Mouse (Mus musculus) monocyte, adult 2 months (primary cell): ENCODE data around the gene Nipa2.

ENCODE experiments used
- DNase-seq, 2 experiments: peaks; one replicate each; pipeline ENCODE4 v3.0.0; 2022; ENCODE audit warnings: low spot score in 2 of 2, low read depth in 1 of 2

Gene Nipa2

GRCm38 (mm10) chr7:55938341-55938740 is 23.9 kb downstream of the Nipa2 start:
- DNase-seq, result no peak

- no peak for DNase-seq
These were observed 27.3 kb downstream of the Nipa2 start for GRCm38 (mm10) chr7:55935025-55935424.

DNA sequence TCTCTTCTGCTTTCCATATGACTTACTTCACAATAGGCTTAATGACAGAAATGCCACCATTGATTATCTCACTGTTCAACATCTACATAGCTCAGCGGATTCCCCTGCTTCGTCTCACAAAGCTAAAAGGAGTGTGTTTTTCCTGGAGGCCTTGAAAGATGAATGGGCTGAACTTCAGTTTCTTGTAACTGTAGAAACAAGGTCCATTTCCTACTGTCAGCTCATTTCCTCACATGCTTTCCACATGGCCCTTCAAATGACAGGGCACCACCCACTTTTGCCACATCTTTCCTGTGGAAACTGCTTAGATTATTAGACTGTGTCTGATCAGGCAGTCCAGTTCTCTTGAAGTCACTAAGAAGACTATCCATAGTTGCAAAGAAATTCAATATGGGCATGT is 33.6 kb downstream of the Nipa2 start:
- no peak for DNase-seq

DNA sequence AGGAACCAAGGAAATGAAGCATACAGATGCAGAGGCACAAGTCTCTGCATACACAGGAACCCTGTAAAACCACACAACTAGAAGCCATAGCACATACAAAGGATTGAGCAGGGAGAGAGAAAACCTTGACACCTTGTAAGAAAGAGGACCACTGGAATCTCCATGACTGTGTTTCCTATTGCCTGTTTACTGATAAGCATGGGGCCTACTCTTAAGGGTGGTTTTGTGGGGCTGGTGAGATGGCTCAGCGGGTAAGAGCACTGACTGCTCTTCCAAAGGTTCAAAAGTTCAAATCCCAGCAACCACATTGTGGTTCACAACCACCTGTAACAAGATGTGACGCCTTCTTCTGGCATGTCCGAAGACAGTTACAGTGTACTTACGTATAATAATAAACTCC is 35.0 kb downstream of the Nipa2 start:
- DNase-seq, result no peak

GRCm38 (mm10) chr7:55918365-55918764 is 43.9 kb downstream of the Nipa2 start:
- DNase-seq, result peak; percentile 18 to 21

DNA sequence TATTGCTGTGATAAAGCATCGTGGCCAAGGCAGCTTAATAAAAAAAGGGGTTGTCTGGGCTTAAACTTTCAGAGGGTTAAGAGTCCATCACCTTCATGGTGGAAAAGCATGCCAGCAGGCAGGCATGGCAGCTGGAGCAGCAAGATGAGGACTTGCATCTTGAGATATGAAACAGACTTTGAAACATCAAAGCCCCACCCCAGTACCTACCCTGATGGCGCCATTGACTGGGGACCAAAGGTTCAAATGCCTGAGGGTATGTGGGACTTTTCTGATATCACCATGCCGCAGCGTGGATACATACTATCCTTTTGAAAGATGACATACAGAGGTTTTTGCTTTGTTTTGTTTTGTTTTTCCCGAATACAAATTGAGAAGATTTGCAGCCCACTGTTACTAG is 50.2 kb downstream of the Nipa2 start:
- no peak for DNase-seq

GRCm38 (mm10) chr7:55911371-55911770 is 50.9 kb downstream of the Nipa2 start:
- no peak for DNase-seq

GRCm38 (mm10) chr7:55910356-55910755 is 51.9 kb downstream of the Nipa2 start:
- DNase-seq, result no peak

- DNase-seq, result peak in 1 of 2 experiments; percentile 5
These were observed 52.8 kb downstream of the Nipa2 start for GRCm38 (mm10) chr7:55909519-55909918.

DNA sequence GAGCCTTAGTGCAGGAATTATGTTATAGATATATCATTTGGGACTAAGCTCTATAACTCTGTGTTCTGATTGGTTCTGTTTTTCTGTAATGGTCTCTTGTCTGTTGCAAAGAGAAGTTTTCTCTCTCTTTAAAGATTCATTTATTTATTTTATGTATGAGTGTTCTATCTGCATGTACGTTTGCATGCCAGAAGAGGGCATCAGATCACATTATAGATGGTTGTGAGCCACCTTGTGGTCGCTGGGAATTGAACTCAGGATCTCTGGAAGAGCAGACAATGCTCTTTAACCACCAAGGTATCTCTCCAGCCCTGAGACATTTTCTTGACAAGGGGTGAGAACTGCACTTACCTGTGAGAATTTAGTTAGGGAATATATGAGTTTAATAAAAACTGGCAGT is 56.8 kb downstream of the Nipa2 start:
- no peak for DNase-seq

DNA sequence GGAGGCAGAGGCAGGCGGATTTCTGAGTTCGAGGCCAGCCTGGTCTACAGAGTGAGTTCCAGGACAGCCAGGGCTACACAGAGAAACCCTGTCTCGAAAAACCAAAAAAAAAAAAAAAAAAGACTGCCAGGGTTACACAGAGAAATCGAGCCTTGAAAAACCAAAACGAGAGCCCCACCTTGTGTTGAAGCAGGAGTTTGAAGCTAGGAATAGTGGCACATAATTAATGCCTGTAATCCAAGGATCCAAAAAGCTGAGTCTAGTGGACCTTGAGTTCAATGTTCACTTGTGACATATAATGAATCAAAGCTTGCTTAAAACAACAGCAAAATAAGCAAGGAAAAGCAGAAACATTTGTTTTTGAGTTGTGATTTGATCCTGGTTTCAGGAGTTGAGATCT is 58.5 kb downstream of the Nipa2 start:
- DNase-seq, result no peak

- no peak for DNase-seq
These were observed 70.5 kb downstream of the Nipa2 start for GRCm38 (mm10) chr7:55891797-55892196.

DNA sequence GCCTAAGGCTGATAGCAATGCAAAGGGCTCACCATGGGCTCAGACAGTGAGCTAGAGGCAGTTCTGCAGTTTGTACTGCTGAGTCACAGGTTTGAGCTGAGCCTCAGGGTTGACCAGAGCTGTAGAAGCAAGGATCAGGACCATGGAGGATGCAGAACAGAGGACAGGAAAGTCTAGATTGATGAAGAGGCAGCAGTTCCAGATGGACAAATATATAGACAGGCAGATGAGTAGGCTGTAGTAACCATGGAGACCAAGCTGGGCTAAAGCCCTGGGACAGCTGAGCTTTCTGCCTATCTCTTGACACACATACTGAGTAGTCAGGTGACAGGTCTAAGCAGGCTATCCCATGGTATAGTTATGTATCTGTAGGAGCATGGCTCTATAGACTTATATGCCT is 71.5 kb downstream of the Nipa2 start:
- no peak for DNase-seq

DNA sequence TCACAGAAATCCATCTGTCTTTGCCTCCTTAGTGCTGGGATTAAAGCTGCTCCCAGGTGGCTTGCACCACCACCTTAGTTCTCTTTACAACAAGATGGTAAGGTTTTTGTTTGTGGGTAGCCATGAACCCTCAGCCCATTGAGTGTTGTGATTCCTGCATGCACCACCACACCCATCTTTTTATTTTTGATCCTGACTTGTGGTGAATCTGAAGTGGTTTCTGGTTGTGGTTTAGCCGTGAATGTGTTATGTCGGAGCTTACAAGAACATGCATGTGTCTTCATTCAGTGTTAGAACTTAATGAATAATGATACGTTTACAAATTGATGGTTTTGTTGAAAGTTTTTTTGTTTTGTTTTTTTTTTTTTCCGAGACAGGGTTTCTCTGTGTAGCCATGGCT is 72.3 kb downstream of the Nipa2 start:
- no peak for DNase-seq

DNA sequence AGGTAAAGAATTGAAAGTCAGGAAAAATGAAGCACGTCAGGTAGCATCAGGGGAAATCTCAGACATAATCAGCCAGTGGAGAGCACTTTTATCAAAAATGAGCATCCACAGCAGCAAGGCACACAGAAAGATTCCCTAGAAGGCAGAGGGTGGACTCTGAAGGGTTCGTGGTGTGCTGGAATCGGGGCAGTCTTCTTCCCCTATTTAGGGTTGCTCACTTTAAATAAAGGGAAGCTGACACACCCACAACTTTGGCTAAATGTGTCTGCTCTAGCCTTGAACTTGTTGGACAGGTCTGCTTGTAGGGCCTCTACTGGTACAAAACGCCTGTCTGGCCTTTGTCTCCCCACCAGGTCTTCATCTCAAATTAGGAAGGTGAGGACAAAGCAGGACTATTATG is 73.7 kb downstream of the Nipa2 start:
- no peak for DNase-seq
